Mouse (Mus musculus): Measurements from ENCODE around the gene Eef1a1.
"Not testable (repeated sequence)": the region's sequence is repeated elsewhere in the genome, so short reads cannot be mapped to it uniquely, and the experiment has no call there.

Gene Eef1a1

GRCm38 (mm10) chr9:78506002-78506721, 17.2 kb upstream of the Eef1a1 start:
- DNase-seq, result peak; percentile 60

GRCm38 (mm10) chr9:78505223-78505622, 16.3 kb upstream of the Eef1a1 start:
- DNase-seq, result no peak

GRCm38 (mm10) chr9:78504679-78505078, 15.7 kb upstream of the Eef1a1 start:
- no peak for DNase-seq

- DNase-seq, result no peak
Measured at GRCm38 (mm10) chr9:78504133-78504532, 15.2 kb upstream of the Eef1a1 start.

- DNase-seq, result no peak
Measured at GRCm38 (mm10) chr9:78503223-78504079, 14.5 kb upstream of the Eef1a1 start.

GRCm38 (mm10) chr9:78501284-78501683, 12.3 kb upstream of the Eef1a1 start:
- DNase-seq, result no peak

GRCm38 (mm10) chr9:78500386-78500785, 11.4 kb upstream of the Eef1a1 start:
- no peak for DNase-seq

- no peak for DNase-seq
Measured at GRCm38 (mm10) chr9:78493171-78493570, 4.2 kb upstream of the Eef1a1 start.

GRCm38 (mm10) chr9:78492254-78492653, 3.3 kb upstream of the Eef1a1 start:
- no peak for DNase-seq

GRCm38 (mm10) chr9:78491169-78491568, 2.2 kb upstream of the Eef1a1 start:
- no peak for DNase-seq

- DNase-seq, result not testable (repeated sequence)
Measured at GRCm38 (mm10) chr9:78488021-78488420, 930 bp downstream of the Eef1a1 start.

- no peak for DNase-seq
Measured at GRCm38 (mm10) chr9:78484660-78485059, 4.3 kb downstream of the Eef1a1 start.

GRCm38 (mm10) chr9:78482386-78482785, 6.6 kb downstream of the Eef1a1 start:
- no peak for DNase-seq

GRCm38 (mm10) chr9:78481423-78482331, 7.3 kb downstream of the Eef1a1 start:
- peak; percentile 94 for DNase-seq

- peak; percentile 81 for DNase-seq
Measured at GRCm38 (mm10) chr9:78480706-78481358, 8.1 kb downstream of the Eef1a1 start.

- not testable (repeated sequence) for DNase-seq
Measured at GRCm38 (mm10) chr9:78480227-78480626, 8.7 kb downstream of the Eef1a1 start.

- DNase-seq, result not testable (repeated sequence)
Measured at GRCm38 (mm10) chr9:78479308-78479707, 9.6 kb downstream of the Eef1a1 start.

GRCm38 (mm10) chr9:78478009-78478605, 10.8 kb downstream of the Eef1a1 start:
- not testable (repeated sequence) for DNase-seq

- DNase-seq, result peak; percentile 20
Measured at GRCm38 (mm10) chr9:78477021-78477551, 11.9 kb downstream of the Eef1a1 start.

GRCm38 (mm10) chr9:78476531-78477020, 12.4 kb downstream of the Eef1a1 start:
- peak; percentile 31 for DNase-seq

- DNase-seq, result no peak
Measured at GRCm38 (mm10) chr9:78475873-78476272, 13.1 kb downstream of the Eef1a1 start.
